Mouse (Mus musculus) CD4-positive, CD25-positive, alpha-beta regulatory T cell, adult 4 months (primary cell): ENCODE measurements around the gene Hist1h3b. TPM values are rescaled to one million over a fixed set of nuclear protein-coding genes. Genes with fewer than 3 reads are reported as not detected.

Experiments
- ATAC-seq: one replicate; pipeline ENCODE4 v1.8.0; 2017
- polyA plus RNA-seq, 2 experiments: library from polyadenylated mRNA; unstranded; fragments of 100-300 nt; shearing (Covaris generic); gene quantifications; one replicate each; pipeline ENCODE4 v1.2.1; 2017

The Hist1h3b gene
- polyA plus RNA-seq, 2 experiments from 2014 or later: not detected

- ATAC-seq: no peak
These were observed 47.3 kb downstream of the Hist1h3b start for GRCm38 (mm10) chr13:23799405-23799804.

Other genes starting within 250 kb of the Hist1h3b start
- gene Hist1h4h, start 221.2 kb upstream of the Hist1h3b start, polyA plus RNA-seq: 10 to 100 TPM in 1 of 2 experiments, 1 to 10 TPM in 1; 9.5 to 10.8 TPM
- gene Hist1h2af, start 218.4 kb upstream of the Hist1h3b start, polyA plus RNA-seq: 1 to 10 TPM in 1 of 2 experiments, not detected in 1; 2.7 TPM
- gene Hist1h3g, start 216.8 kb upstream of the Hist1h3b start, polyA plus RNA-seq: not detected
- under 1 TPM; 0.41 to 0.66 TPM for gene Hist1h2bh, start 208.9 kb upstream of the Hist1h3b start, polyA plus RNA-seq
- gene Hist1h3f, start 208.2 kb upstream of the Hist1h3b start, polyA plus RNA-seq: not detected
- 1 to 10 TPM in 1 of 2 experiments, not detected in 1; 1.1 TPM for gene Hist1h4f, start 200.6 kb upstream of the Hist1h3b start, polyA plus RNA-seq
- under 1 TPM; 0.18 to 0.35 TPM for gene Hist1h1d, start 199.0 kb upstream of the Hist1h3b start, polyA plus RNA-seq
- 1 to 10 TPM; 2.2 to 4.1 TPM for gene Hist1h3e, start 189.9 kb upstream of the Hist1h3b start, polyA plus RNA-seq
- 10 to 100 TPM; 12.3 to 17.6 TPM for gene Hist1h2ae, start 181.0 kb upstream of the Hist1h3b start, polyA plus RNA-seq
- 1 to 10 TPM; 8.0 to 8.6 TPM for gene Hist1h2bg, start 180.9 kb upstream of the Hist1h3b start, polyA plus RNA-seq
- not detected for gene Hist1h2bf, start 178.1 kb upstream of the Hist1h3b start, polyA plus RNA-seq
- gene Hist1h2ad, start 177.9 kb upstream of the Hist1h3b start, polyA plus RNA-seq: under 1 TPM in 1 of 2 experiments, not detected in 1; 0.96 TPM
- gene Hist1h3d, start 176.5 kb upstream of the Hist1h3b start, polyA plus RNA-seq: not detected
- gene Hist1h4d, start 170.7 kb upstream of the Hist1h3b start, polyA plus RNA-seq: 10 to 100 TPM; 20.2 to 22.9 TPM
- gene Hist1h2be, start 131.1 kb upstream of the Hist1h3b start, polyA plus RNA-seq: 1 to 10 TPM; 3.3 to 4.0 TPM
- 10 to 100 TPM; 10.6 to 11.3 TPM for gene Hist1h1e, start 129.7 kb upstream of the Hist1h3b start, polyA plus RNA-seq
- under 1 TPM; 0.51 to 0.74 TPM for gene Hist1h2ac, start 68.3 kb upstream of the Hist1h3b start, polyA plus RNA-seq
- 1 to 10 TPM; 4.0 to 4.2 TPM for gene Hist1h2bc, start 68.1 kb upstream of the Hist1h3b start, polyA plus RNA-seq
- not detected for gene Hist1h1t, start 56.5 kb upstream of the Hist1h3b start, polyA plus RNA-seq
- gene Hist1h4c, start 53.8 kb upstream of the Hist1h3b start, polyA plus RNA-seq: 1 to 10 TPM; 8.7 to 9.4 TPM
- gene Hfe, start 41.4 kb upstream of the Hist1h3b start, polyA plus RNA-seq: under 1 TPM; 0.57 to 0.69 TPM
- gene Hist1h1c, start 13.5 kb upstream of the Hist1h3b start, polyA plus RNA-seq: 10 to 100 TPM in 1 of 2 experiments, 1 to 10 TPM in 1; 8.9 to 10.5 TPM
- gene Hist1h3c, start 6.7 kb upstream of the Hist1h3b start, polyA plus RNA-seq: 1 to 10 TPM in 1 of 2 experiments, not detected in 1; 1.3 TPM
- gene Hist1h2bb, start 5.5 kb upstream of the Hist1h3b start, polyA plus RNA-seq: 1 to 10 TPM in 1 of 2 experiments, not detected in 1; 2.9 TPM
- gene Hist1h2ab, start 1.1 kb upstream of the Hist1h3b start, polyA plus RNA-seq: 1 to 10 TPM; 2.8 to 8.2 TPM
- 1 to 10 TPM in 1 of 2 experiments, not detected in 1; 5.4 TPM for gene Hist1h4b, start 4.7 kb downstream of the Hist1h3b start, polyA plus RNA-seq
- not detected for gene Hist1h4a, start 9.0 kb downstream of the Hist1h3b start, polyA plus RNA-seq
- 1 to 10 TPM in 1 of 2 experiments, not detected in 1; 1.8 TPM for gene Hist1h3a, start 10.1 kb downstream of the Hist1h3b start, polyA plus RNA-seq
- gene Hist1h1a, start 11.4 kb downstream of the Hist1h3b start, polyA plus RNA-seq: 1 to 10 TPM; 2.6 to 3.4 TPM
- not detected for gene Trim38, start 17.6 kb downstream of the Hist1h3b start, polyA plus RNA-seq
- gene Slc17a2, start 54.7 kb downstream of the Hist1h3b start, polyA plus RNA-seq: not detected
- not detected for gene Slc17a3, start 87.2 kb downstream of the Hist1h3b start, polyA plus RNA-seq
- under 1 TPM in 1 of 2 experiments, not detected in 1; 0.16 TPM for gene Slc17a1, start 115.5 kb downstream of the Hist1h3b start, polyA plus RNA-seq
- not detected for gene Slc17a4, start 162.7 kb downstream of the Hist1h3b start, polyA plus RNA-seq
- not detected for gene Hist1h2ba, start 181.9 kb downstream of the Hist1h3b start, polyA plus RNA-seq
- not detected for gene Hist1h2aa, start 182.2 kb downstream of the Hist1h3b start, polyA plus RNA-seq
- not detected for gene Scgn, start 238.9 kb downstream of the Hist1h3b start, polyA plus RNA-seq